Mouse (Mus musculus): ENCODE data around the gene Grb10.

- TF ChIP-seq GATA1 (IDR thresholded peaks at IDR 0.05; ENCODE audit: borderline replicate concordance, low read length) (no peak), CTCF (IDR thresholded peaks at IDR 0.05; ENCODE audit: low read depth, low read length) (no peak), POLR2AphosphoS5 (IDR thresholded peaks at IDR 0.05; ENCODE audit: insufficient replicate concordance, low read depth, low read length) (no peak), TAL1 (conservative IDR thresholded peaks at IDR 0.05; ENCODE audit: low read depth, low read length) (no peak)
These were observed 109.4 kb downstream of the Grb10 start for GRCm38 (mm10) chr11:11929059-11929458.
